Comparison of ENCODE assay signal across 9 mouse cellular contexts in the genomic region with DNA sequence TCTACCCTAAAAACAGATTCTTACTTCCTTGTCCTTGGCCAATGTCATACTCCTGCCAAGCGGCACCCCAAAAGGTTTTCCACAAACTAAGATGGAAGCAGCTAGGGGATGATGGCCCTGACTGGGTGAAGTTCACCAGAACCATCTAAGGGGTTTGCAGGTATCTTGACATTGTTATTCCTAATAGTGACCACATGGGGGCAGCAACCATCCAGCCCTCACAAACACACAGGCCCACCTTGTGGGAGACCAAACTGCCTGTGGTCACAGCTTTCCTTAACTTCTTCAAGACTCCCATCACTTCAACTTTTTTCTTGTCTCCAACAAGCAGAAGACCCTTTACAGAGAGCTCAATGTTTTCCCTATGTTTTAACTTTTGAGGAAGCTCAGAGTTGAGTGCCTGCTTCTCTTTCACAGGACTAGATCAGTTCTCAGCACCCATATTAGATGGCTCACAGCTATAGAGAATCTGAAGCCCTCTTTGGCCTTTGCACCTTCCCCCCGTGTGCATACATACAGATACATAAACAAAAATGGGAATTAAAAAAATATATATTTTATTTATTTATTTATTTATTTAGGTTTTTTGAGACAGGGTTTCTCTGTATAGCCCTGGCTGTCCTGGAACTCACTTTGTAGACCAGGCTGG. TPM values are rescaled to one million over a fixed set of nuclear protein-coding genes. Genes with fewer than 3 reads are reported as not detected.
A peak's percentile ranks its signal among the peaks of the same experiment; 100 is the strongest.
DNase-seq lines count a peak whose midpoint lies in the region; ATAC-seq and TF ChIP-seq lines count a peak whose summit lies in the region.
"Had no signal": no experiment of that assay in that cellular context is flagged by ENCODE, and none has a peak within 500 bp of the region (broad histone marks: within the 10 kb centered on the region; RNA-seq: fewer than 3 reads in every experiment).

No protein-coding gene starts in this region.

- H3K4me1 ChIP-seq in G1E (ENCODE audit: insufficient read depth, low read depth, low read length): no peaks in the 10 kb centered on the region; the same call in 1 of the 2 replicates
- H3K4me1 ChIP-seq in limb, embryonic 13.5 days: no peaks in the 10 kb centered on the region
- H3K4me1 ChIP-seq in midbrain, embryonic 16.5 days (ENCODE audit: control insufficient read depth, insufficient read depth, low read length): no peaks in the 10 kb centered on the region
- H3K4me1 ChIP-seq: megakaryocyte, embryonic 14.5 days had no signal

- WGBS in limb, embryonic 13.5 days: 49% methylated on average over 2 of the region's 2 CpGs
- 28% methylated on average over 2 of the region's 2 CpGs for WGBS in midbrain, embryonic 16.5 days

- no peak overlapping the region for H3K4me2 ChIP-seq in limb, embryonic 13.5 days (replicated peaks)
- no peak overlapping the region for H3K4me2 ChIP-seq in midbrain, embryonic 16.5 days (ENCODE audit: low read length)

- TF ChIP-seq CTCF in G1E (IDR thresholded peaks at IDR 0.05; ENCODE audit: low read depth, low read length): 0 out of 2 replicates have a peak, but pooled peaks have one; percentile 68

- H3K27me3 ChIP-seq in G1E (ENCODE audit: insufficient read depth, low read length): no peaks in the 10 kb centered on the region
- H3K27me3 ChIP-seq in limb, embryonic 13.5 days: no peaks in the 10 kb centered on the region
- no peaks in the 10 kb centered on the region for H3K27me3 ChIP-seq in midbrain, embryonic 16.5 days (ENCODE audit: control insufficient read depth, insufficient read depth, low read depth, low read length)
- H3K27me3 ChIP-seq: megakaryocyte, embryonic 14.5 days had no signal

- no peak overlapping the region for H3K9ac ChIP-seq in limb, embryonic 13.5 days
- H3K9ac ChIP-seq in midbrain, embryonic 16.5 days (ENCODE audit: low read depth, low read length): no peak overlapping the region

- H3K9me3 ChIP-seq in G1E (replicated peaks): peaks cover 6% of the 10 kb centered on the region
- H3K9me3 ChIP-seq in limb, embryonic 13.5 days: no peaks in the 10 kb centered on the region
- no peaks in the 10 kb centered on the region for H3K9me3 ChIP-seq in midbrain, embryonic 16.5 days (replicated peaks; ENCODE audit: control insufficient read depth, low read length, poor library complexity, severe bottlenecking)

- H3K4me3 ChIP-seq in G1E (ENCODE audit: low read depth, low read length): no peak overlapping the region
- H3K4me3 ChIP-seq in limb, embryonic 13.5 days: no peak overlapping the region
- no peak overlapping the region for H3K4me3 ChIP-seq in midbrain, embryonic 16.5 days (ENCODE audit: low read depth, low read length)
- H3K4me3 ChIP-seq: megakaryocyte, embryonic 14.5 days had no signal

- no peak overlapping the region for H3K27ac ChIP-seq in limb, embryonic 13.5 days
- H3K27ac ChIP-seq in midbrain, embryonic 16.5 days (ENCODE audit: low read length): no peak overlapping the region

- ATAC-seq in G1E (ENCODE audit: extremely low read depth, insufficient number of reproducible peaks, low FRiP score, poor library complexity, severe bottlenecking): no peak; the same call in 1 of the 2 replicates
- peak; percentile 59 to 92; a peak in 3 of 4 replicates for ATAC-seq in hematopoietic stem cell, adult 5-6 weeks (replicated peaks in 1 of 2; ENCODE audit: insufficient read depth in 1 of 2, low FRiP score in 2 of 2, low TSS enrichment in 1 of 2, low read depth in 1 of 2, poor library complexity in 2 of 2, severe bottlenecking in 2 of 2)
- ATAC-seq in limb, embryonic 13.5 days (ENCODE audit: low FRiP score, low read depth): peak; percentile 48; the same call in 1 of the 2 replicates
- peak; percentile 84 for ATAC-seq in midbrain, embryonic 16.5 days

- H3K36me3 ChIP-seq in G1E (replicated peaks): no peaks in the 10 kb centered on the region
- no peaks in the 10 kb centered on the region for H3K36me3 ChIP-seq in limb, embryonic 13.5 days
- no peaks in the 10 kb centered on the region for H3K36me3 ChIP-seq in midbrain, embryonic 16.5 days (ENCODE audit: control insufficient read depth, insufficient read depth, low read length)

- peak; percentile 46 for DNase-seq in cerebellum, adult 11 months
- no peak for DNase-seq in cerebellum, adult 11-12 months
- peak; percentile 43 for DNase-seq in G1E (ENCODE audit: low spot score)
- DNase-seq in embryo, embryonic 10 days (ENCODE audit: low spot score): peak; percentile 79
- no peak for DNase-seq in urinary bladder, postnatal 25 days (ENCODE audit: low spot score)

RNA-seq across cellular contexts. Expression of gene Ppp1r10, which starts 21.6 kb away (rescaled TPM):
- total RNA-seq in G1E (2014; fragmentation: Nextera tagmentation): 85.7 and 93.8 TPM in 2 replicates
- total RNA-seq in G1E (2017): 64.7 and 77.3 TPM in 2 replicates
- 30.9 and 33.0 TPM in 2 replicates for polyA plus RNA-seq in G1E (2012)
- total RNA-seq in hematopoietic stem cell, adult 5-6 weeks (2017): 175 and 218 TPM in 2 replicates
- polyA plus RNA-seq in limb, embryonic 13.5 days (2015; fragmentation: Nextera tagmentation; extraction: Ambion mirVana): 42.4 and 43.7 TPM in 2 replicates
- polyA plus RNA-seq in midbrain, embryonic 16.5 days (2015; fragmentation: Nextera tagmentation; extraction: Ambion mirVana): 38.9 and 43.0 TPM in 2 replicates

RNA-seq across cellular contexts. Expression of gene Mrps18b, which starts 21.6 kb away (rescaled TPM):
- total RNA-seq in G1E (2014; fragmentation: Nextera tagmentation) (107 and 118 TPM in 2 replicates), G1E (2017) (103 and 127 TPM in 2 replicates)
- 7.8 and 8.9 TPM in 2 replicates for polyA plus RNA-seq in G1E (2012)
- 47.0 and 51.8 TPM in 2 replicates for total RNA-seq in hematopoietic stem cell, adult 5-6 weeks (2017)
- 67.1 and 67.5 TPM in 2 replicates for polyA plus RNA-seq in limb, embryonic 13.5 days (2015; fragmentation: Nextera tagmentation; extraction: Ambion mirVana)
- polyA plus RNA-seq in midbrain, embryonic 16.5 days (2015; fragmentation: Nextera tagmentation; extraction: Ambion mirVana): 46.9 and 54.4 TPM in 2 replicates

RNA-seq across cellular contexts. Expression of gene Atat1, which starts 27.9 kb away (rescaled TPM):
- total RNA-seq in G1E (2014; fragmentation: Nextera tagmentation): 18.1 and 18.3 TPM in 2 replicates
- 7.3 and 10.5 TPM in 2 replicates for total RNA-seq in G1E (2017)
- polyA plus RNA-seq in G1E (2012): 16.3 and 17.3 TPM in 2 replicates
- total RNA-seq in hematopoietic stem cell, adult 5-6 weeks (2017): 13.0 and 18.1 TPM in 2 replicates
- 128 and 139 TPM in 2 replicates for polyA plus RNA-seq in limb, embryonic 13.5 days (2015; fragmentation: Nextera tagmentation; extraction: Ambion mirVana)
- 455 and 465 TPM in 2 replicates for polyA plus RNA-seq in midbrain, embryonic 16.5 days (2015; fragmentation: Nextera tagmentation; extraction: Ambion mirVana)

RNA-seq across cellular contexts. Expression of gene Abcf1, which starts 31.7 kb away (rescaled TPM):
- total RNA-seq in G1E (2014; fragmentation: Nextera tagmentation) (77.0 and 80.6 TPM in 2 replicates), G1E (2017) (129 and 176 TPM in 2 replicates)
- polyA plus RNA-seq in G1E (2012): 167 and 196 TPM in 2 replicates
- 139 and 356 TPM in 2 replicates for total RNA-seq in hematopoietic stem cell, adult 5-6 weeks (2017)
- polyA plus RNA-seq in limb, embryonic 13.5 days (2015; fragmentation: Nextera tagmentation; extraction: Ambion mirVana): 104 and 109 TPM in 2 replicates
- polyA plus RNA-seq in midbrain, embryonic 16.5 days (2015; fragmentation: Nextera tagmentation; extraction: Ambion mirVana): 90.7 and 93.8 TPM in 2 replicates

RNA-seq across cellular contexts. Expression of gene 2310061I04Rik, which starts 40.6 kb away (rescaled TPM):
- total RNA-seq in G1E (2014; fragmentation: Nextera tagmentation) (32.7 and 45.0 TPM in 2 replicates), G1E (2017) (3.1 and 3.3 TPM in 2 replicates)
- polyA plus RNA-seq in G1E (2012): 163 and 185 TPM in 2 replicates
- total RNA-seq in hematopoietic stem cell, adult 5-6 weeks (2017): 4.9 and 17.4 TPM in 2 replicates
- polyA plus RNA-seq in limb, embryonic 13.5 days (2015; fragmentation: Nextera tagmentation; extraction: Ambion mirVana): 21.9 and 25.0 TPM in 2 replicates
- 63.9 and 76.4 TPM in 2 replicates for polyA plus RNA-seq in midbrain, embryonic 16.5 days (2015; fragmentation: Nextera tagmentation; extraction: Ambion mirVana)

Comparison
In these comparisons a context has a peak if more than half of its experiments do, and no peak if none do; other contexts are left out.
1. DNase-seq: peak in cerebellum, adult 11 months (single experiment), G1E (single experiment) and embryo, embryonic 10 days (single experiment); none in cerebellum, adult 11-12 months (single experiment) and urinary bladder, postnatal 25 days (single experiment).